Mouse (Mus musculus): ENCODE measurements at regions not wholly inside any gene's neighbourhood (a gene's known extent, or its start where the extent isn't known, plus 50 kb on each side); places are given as distances from the start of the nearest gene placed in this dataset.
"Not testable (repeated sequence)": the region's sequence is repeated elsewhere in the genome, so short reads cannot be mapped to it uniquely, and the experiment has no call there.

DNA sequence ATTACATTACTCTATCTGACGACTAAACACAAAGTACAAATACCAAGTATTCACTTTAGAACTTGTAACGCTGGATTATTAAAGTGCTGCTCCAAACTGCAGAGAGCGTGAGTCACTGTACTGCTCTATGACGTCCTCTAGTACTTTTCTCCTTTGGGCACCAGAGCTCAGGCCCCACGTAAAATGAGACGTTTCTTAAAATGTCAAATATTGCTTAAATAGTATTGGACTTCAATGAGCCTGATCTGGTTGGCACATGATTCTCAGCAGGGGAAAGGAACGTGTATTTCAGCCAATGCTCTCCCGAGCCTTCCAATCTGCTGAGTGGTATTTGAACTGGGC is 175.8 kb upstream of the Klf14 start:
- ATAC-seq, result no peak

GRCm38 (mm10) chr6:31135580-31135979 is 176.7 kb upstream of the Klf14 start:
- no peak for ATAC-seq

DNA sequence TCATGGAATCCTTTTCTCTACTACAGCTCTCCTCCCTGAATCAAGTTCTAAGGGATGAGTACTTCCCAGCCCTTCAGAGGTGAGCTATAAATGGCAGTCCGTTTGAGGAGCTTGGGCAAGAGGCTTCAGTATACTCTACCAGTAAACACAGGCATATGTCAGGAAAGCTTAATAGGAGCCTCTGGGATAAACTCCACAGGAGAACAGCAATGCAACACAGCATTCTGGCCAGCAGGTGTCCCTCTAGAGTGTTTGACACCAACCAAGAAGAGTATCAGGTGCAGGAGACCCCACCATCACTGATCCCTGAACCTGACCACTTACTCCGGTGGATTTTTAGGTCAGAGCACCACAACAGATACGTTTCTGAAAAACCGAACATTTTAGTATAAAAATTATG is 178.0 kb upstream of the Klf14 start:
- no peak for ATAC-seq

GRCm38 (mm10) chr6:31137351-31137750 is 178.5 kb upstream of the Klf14 start:
- ATAC-seq, result no peak

DNA sequence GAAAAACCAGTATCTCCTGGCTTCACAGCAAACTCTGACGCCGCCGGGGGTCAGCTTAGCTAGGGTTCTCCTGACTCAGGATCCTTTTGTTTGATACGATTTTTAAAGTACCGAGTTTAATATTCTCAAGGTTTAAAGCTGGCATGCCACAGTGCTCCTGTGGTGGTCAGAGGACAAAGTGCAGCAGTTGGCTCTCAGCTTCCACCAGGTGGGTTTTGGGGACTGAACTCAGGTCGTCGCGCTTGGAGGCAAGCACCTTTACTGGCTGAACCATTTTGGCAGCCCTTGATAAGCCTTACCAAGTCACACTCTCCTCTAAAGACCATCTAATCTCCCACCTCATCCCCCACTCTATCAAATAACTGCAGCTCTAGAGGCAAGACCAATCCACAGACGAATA is 181.1 kb upstream of the Klf14 start:
- ATAC-seq, result no peak

GRCm38 (mm10) chr6:31140593-31140992 is 181.7 kb upstream of the Klf14 start:
- no peak for ATAC-seq

- ATAC-seq, result no peak
Observed at GRCm38 (mm10) chr6:31141486-31141885, 182.6 kb upstream of the Klf14 start.

- ATAC-seq, result not testable (repeated sequence)
Observed at GRCm38 (mm10) chr6:31142479-31143007, 183.7 kb upstream of the Klf14 start.

DNA sequence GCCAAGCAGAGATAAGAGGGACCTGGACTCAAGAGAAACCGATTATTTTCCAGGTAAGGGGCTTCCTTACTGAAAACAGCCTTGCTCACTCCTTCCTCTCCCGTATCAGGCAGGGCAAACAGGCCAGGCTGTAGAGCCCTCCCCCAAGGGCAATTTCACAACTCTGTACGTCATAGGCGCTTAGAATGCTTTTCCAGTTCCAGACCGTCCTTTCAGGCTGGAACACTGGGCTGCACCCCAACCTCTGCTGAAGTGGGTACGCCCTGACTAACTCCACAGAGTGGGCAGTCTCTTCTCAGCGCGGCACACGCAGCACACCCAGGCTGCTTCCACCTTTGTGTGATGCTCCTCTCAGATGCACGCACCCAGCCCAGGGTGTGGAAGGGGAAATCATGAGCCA is 186.8 kb upstream of the Klf14 start:
- no peak for ATAC-seq

- peak; percentile 56 for ATAC-seq
Observed at GRCm38 (mm10) chr6:31146779-31147178, 187.9 kb upstream of the Klf14 start.

- ATAC-seq, result no peak
Observed at GRCm38 (mm10) chr6:31147682-31148081, 188.8 kb upstream of the Klf14 start.

GRCm38 (mm10) chr6:31148311-31148856 is 189.5 kb upstream of the Klf14 start:
- peak; percentile 26 for ATAC-seq

DNA sequence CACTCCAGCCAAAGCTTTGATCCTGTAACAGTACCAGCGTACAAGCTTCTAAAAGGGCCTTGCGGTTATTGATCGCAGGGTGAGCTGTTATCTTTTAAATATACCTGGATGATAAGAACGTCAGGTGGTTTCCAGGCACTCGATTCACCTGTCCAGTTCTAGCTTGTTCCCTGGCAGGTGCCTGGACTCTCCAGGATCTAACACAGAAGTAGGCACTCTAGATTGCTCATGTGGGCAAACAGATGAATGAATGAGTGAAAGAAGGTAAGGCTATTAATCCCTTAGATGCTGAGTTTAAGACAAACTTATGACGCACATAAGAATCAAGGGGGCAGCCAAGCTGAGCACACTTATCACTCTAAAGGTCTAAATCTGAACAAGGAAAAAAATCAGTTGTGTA is 190.3 kb upstream of the Klf14 start:
- no peak for ATAC-seq

GRCm38 (mm10) chr6:31150416-31150815 is 191.5 kb upstream of the Klf14 start:
- peak; percentile 43 for ATAC-seq

- ATAC-seq, result no peak
Observed at GRCm38 (mm10) chr6:31155857-31156256, 197.0 kb upstream of the Klf14 start.

GRCm38 (mm10) chr6:31156999-31157398 is 198.1 kb upstream of the Klf14 start:
- ATAC-seq, result peak; percentile 88

- no peak for ATAC-seq
Observed at GRCm38 (mm10) chr6:31157429-31157828, 198.6 kb upstream of the Klf14 start.

GRCm38 (mm10) chr6:31158648-31159047 is 199.8 kb upstream of the Klf14 start:
- no peak for ATAC-seq

- peak; percentile 38 for ATAC-seq
Observed at GRCm38 (mm10) chr6:31159240-31159639, 200.4 kb upstream of the Klf14 start.

GRCm38 (mm10) chr6:31159935-31160670 is 201.2 kb upstream of the Klf14 start:
- no peak for ATAC-seq

DNA sequence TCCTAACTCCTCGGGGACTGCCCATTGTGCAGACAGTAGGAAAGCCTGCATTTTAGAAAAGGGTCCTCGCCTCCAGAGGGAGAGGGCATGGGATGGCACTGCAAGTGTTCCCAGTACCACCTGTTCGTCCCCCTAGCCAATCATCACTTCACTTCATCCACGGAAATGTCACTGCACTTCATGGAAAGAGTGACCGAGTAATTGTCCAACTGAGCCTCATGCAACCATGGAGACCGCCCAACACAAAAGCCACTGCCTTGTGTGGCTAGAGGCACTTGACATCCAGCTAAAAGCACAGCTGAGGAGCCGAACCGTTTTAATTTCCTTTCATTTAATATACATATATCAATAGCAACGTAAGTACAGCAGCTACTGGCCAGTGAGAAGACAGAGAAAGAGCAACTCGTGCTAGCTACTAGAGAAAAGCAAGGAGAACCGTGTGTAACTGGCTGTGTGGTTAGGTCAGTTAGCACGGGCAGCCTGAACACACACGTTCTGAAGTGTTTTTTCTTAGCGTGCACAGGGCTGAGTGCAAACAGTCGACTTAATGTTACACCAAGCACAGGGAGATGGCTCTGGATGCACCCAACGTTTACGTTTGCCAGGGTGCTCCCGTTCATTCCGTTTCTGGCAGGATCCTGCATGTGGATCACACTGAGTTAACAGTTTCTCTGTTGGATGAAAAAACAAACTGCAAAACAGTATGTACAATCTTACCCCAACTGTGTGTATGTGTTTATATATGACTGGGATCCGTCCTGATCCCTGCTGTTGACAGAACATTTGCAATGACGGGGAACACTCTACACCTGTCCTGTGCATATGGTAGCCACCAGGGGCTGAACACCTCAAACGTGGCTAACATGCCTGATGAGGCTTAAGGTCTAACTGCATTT is 202.8 kb upstream of the Klf14 start:
- ATAC-seq, result no peak

DNA sequence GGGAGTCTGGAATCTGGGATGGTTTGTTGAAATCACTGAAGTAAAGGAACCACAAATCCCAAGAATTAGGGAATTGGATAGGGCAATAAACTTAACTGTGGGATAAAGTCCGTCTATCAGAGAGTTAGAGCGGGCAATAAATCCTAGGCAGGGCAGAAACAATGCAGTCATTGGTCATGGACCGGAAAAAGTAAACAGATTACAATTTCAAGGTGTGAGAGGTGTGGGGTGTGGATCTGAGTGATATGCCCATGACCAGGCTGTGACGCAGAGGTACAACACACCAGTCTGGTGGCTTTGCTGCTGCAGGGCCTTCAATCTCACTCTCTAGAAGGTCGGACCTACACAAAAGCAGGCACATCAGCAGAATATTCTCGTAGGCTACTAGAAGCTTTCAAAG is 206.1 kb upstream of the Klf14 start:
- ATAC-seq, result no peak

DNA sequence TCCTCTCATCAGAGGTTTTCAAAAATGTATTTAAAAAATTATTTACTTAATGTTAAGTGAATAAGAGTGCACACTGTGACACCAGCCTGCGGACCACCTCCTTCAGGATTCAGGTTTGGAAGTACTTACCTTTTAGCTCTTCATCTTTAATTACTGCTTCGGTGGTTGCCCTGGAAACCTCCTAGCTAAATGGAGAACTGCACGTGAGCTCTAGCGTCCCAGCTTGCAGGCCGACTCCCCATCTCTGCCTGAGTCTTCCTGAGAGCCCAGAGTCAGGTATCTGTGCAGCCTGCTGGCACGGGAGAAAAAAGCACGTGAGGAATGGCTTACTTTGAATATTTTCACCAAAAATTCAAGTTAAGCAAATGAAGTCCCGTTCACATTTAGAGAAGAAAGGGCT is 207.5 kb upstream of the Klf14 start:
- no peak for ATAC-seq

DNA sequence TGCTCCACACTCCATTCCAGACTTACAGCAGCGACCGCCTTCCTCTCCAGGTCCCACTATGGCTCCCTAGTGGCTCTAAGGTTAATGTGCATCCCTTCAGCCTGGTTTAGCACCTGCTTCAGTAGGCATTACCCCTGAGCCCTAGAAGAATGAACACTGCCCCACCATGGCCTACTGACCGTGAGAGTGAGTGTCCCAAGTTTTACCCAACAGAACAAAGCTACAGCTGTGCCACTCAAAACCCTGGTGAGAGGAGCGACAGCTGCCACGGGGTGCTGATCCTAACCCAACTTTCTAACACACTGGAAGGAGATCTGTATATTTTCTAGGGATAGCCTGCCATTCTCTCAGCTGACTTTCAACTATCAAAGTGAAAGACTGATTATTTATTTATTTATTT is 208.9 kb upstream of the Klf14 start:
- no peak for ATAC-seq
